Mouse (Mus musculus) ZHBTc4 (cell line): ENCODE measurements around the gene Prph.

ENCODE experiments used
- DNase-seq: peaks from one replicate; pipeline ENCODE4 v3.0.0-alpha.2; 2011; ENCODE audit warnings: low read depth, low spot score

Gene Prph

GRCm38 (mm10) chr15:99097840-99098492 lies 43.0 kb downstream of the Prph start:
- peak; percentile 41 for DNase-seq

- DNase-seq, result peak; percentile 59
Observed at GRCm38 (mm10) chr15:99098493-99098861, 43.5 kb downstream of the Prph start.

GRCm38 (mm10) chr15:99099139-99099556 lies 44.2 kb downstream of the Prph start:
- DNase-seq, result peak; percentile 86

- DNase-seq, result peak; percentile 31
Observed at GRCm38 (mm10) chr15:99099984-99100383, 45.0 kb downstream of the Prph start.

GRCm38 (mm10) chr15:99105238-99105637 lies 50.3 kb downstream of the Prph start:
- no peak for DNase-seq

GRCm38 (mm10) chr15:99107866-99108265 lies 52.9 kb downstream of the Prph start:
- DNase-seq, result no peak
